Mouse (Mus musculus) kidney, adult 9 months (tissue): ENCODE measurements around the gene Olfr867.

ENCODE experiments used
- DNase-seq: peaks from one replicate; pipeline ENCODE4 v3.0.0; 2022

The Olfr867 gene

DNA sequence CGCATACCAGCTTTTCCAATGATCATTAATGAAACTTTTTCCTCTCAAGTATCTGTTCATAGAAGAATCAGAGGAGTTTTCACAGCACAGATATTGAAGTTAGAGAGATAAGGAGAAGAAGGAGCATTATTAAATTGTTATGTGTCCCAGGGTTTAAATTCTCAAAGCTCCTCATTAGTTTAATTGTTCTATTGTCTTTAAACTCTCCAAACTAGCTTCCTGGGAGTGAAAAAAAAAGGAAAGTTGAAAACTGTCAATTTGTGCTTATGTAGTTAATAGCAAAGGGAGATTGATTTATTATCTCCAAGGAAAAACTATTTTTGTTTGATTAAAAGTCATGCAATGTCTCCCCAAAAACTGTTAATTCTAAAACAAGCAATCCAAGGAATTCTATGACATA is at the start of gene Olfr867:
TSS of gene Olfr867 (minus strand) at position 101 of the 400 bp plus-strand sequence.
- DNase-seq = no peak

DNA sequence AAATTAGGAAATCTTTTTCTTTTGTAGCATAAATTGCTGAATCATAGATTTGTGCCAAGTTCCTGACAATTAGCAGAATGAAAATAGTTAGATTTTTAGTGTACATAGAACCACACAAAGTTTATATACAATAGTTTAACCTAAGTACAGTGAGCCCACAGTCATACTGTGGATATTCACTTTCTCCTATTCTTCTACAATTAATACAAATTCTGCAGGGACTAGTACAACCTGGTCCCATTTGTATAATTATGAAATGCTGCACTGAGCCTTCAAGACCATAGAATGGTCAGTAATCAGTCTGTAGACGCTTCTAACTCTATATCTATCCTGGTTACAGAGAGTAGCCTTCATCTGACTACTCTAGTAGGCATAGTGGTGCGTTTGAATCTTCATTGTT is 41.0 kb upstream of the Olfr867 start, which contains the start of gene Olfr868:
TSS of gene Olfr868 (plus strand) at position 301 of the 400 bp plus-strand sequence.
- no peak for DNase-seq

DNA sequence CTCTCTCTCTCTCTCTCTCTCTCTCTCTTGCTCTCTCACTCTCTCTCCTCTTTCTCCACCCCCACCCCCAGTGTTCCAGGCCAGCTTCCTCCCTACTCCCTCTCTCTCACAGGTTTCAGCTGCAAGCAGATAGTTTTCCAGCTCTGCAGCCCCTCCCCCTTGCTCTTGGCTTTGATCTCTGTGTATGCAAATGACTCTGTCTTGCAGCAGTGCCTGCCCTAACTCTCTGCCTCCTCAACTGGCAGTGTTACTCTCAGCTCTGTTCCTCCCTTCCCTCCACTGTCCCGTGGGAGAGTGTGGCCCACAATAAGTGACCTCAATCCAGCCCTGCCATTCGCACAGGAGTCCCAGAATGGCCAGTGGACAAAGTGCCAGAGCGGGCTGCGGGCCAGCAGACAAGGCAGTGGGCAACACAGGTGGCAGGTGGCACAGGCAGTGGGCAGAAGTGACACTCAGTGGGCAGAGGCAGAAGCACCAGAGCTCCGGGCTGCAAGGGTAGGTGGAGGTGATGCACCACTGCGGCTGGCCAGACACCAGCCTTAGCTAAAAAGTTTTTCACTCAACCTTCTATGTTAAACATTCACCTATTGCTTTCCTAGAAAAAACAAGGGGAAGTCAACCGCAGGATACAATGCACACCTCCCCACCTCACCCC is 16.3 kb upstream of the Olfr867 start:
- DNase-seq = peak; percentile 22

DNA sequence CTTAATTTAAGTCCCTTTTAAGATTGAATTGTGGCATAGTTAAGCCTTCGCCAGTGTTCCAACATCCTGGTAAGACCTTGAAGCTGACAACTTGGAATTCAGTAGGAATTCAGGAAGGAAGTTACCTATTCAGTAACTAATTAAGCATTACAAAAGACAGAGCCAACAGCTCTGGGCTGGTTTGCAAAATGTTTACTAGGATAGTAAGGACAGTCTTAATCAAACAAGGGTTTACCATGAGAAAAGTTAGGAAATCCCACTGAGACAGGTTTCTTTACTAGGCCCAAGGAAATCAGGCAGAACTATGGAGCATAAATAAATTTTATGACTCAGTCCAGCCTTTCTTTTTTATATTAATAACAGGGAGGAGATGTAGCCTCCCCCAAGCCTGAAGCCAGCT is 13.9 kb upstream of the Olfr867 start:
- peak; percentile 11 for DNase-seq

DNA sequence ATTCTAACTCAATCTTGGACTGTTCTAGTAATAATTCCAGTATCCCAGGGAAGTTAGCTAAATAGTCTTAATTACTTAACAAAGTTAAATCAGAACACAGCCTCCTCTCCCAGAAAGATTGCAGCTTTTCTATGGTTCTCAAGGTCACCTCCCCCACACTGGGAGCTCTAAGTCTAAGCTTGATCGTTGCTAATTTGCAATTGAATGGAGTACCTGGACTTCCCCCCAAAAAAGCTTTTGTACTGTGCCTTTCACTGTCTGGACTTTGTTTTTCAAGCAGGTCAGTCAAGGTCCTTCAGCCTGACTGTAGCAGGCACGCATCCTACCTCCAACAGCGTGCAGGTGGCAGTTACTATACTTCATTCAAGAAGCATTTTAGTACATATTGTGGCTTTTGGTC is 12.9 kb upstream of the Olfr867 start:
- DNase-seq = peak; percentile 3

DNA sequence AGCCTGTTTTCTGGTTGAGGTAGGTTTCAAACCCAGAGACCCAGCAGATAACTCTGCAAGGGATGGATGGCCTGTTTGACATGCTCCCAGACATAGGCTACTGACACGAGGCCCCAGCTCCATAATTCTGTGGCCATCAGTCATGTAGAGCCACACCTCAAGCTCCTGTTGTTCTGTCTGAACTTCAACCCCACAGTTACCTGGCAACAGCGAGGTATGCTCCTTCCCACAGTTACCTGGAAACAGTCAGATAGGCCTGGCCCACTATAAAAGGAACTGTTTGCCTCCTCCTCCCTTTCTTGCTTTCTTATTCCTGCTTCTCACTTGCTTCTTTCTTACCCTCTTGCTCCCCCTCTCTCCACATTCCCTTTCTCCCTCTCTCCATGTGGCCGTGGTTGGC is 9.4 kb downstream of the Olfr867 start:
- no peak for DNase-seq

DNA sequence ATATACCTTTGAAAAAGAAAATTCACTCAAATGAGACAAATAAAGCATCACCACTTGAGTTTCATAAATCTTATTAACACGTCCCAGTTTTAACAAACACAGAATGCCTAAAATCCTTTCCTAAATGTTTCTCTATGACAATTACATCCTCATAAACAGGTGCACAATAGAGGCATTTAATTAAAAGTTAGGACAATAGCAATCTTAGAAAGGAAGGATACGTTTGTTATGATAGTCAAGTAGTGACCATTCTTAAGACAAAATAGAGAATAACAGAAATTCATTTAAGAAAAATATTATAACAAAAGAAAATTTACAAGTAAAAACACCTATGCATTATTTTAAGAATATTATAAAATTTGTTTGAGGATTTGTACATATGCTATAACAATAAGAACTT is 29.4 kb downstream of the Olfr867 start, which contains the start of gene Olfr866:
TSS of gene Olfr866 (minus strand) at position 101 of the 400 bp plus-strand sequence.
- DNase-seq = no peak
